Mouse (Mus musculus): ENCODE data around the gene Mpp3.

The Mpp3 gene

GRCm38 (mm10) chr11:101976949-101977348 lies 51.3 kb downstream of the Mpp3 start:
- no peak for DNase-seq (ENCODE audit: low spot score in 2 of 2)

DNA sequence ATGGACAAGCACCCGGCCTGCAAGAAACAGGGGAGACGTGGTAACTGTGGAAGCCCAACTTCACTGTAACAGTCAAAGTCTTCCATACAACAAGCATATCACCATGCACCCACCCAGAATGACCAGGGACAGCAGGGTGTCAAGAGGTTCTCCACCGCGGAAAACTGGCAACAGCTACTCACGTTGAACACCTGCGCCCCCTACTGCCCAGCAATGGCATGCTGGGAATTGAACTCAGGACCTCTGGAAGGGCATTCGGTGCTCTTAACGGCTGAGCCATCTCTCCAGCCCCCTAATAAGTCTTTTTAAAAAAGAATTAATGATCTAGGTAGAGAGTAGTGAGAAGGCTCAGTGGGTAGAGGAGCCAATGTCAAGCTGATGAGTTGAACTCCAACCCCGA lies 53.3 kb downstream of the Mpp3 start:
- DNase-seq (ENCODE audit: low spot score in 2 of 2): no peak

- no peak for DNase-seq (ENCODE audit: low spot score in 2 of 2)
Observed at GRCm38 (mm10) chr11:101974181-101974580, 54.1 kb downstream of the Mpp3 start.

DNA sequence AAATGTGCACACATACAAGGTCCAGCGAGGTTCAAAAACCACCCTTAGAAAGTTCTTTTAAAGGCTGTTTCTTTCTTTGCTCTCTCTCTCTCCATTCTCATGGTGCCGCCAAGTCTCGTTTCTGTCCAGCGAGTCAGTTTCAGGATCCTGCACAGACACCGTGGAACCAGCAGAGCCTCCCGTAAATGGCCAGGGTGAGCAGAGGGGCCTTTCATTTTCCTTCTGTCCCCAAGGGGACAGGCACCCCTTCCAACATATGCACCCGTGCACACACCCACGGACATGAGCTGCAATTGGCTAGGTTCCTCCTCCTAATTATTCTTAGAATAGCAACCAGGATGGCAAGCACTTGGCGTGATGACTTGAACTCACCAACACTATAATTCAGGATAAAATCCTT lies 54.8 kb downstream of the Mpp3 start:
- no peak for DNase-seq (ENCODE audit: low spot score in 2 of 2)

DNA sequence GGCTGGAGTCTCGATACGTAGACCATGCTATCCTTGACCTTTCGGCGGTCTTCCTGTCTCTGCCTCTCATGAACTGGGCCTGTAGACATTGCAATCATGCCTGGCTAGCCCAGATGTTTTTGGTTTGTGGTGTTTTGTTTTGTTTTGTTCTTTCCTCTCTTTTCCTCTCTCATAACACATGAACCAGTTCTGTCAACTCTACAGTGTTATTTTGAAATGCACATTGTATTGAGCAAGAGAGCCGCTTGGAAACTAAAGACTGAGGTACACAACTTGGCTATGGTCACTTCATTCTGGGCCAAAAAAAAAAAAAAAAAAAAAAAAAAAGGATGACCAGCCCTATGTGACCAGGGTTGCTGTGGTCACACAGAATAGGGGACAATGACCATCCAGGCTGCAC lies 55.6 kb downstream of the Mpp3 start:
- DNase-seq (ENCODE audit: low spot score in 2 of 2): no peak

- no peak for DNase-seq (ENCODE audit: low spot score in 2 of 2)
Observed at GRCm38 (mm10) chr11:101972097-101972496, 56.2 kb downstream of the Mpp3 start.

DNA sequence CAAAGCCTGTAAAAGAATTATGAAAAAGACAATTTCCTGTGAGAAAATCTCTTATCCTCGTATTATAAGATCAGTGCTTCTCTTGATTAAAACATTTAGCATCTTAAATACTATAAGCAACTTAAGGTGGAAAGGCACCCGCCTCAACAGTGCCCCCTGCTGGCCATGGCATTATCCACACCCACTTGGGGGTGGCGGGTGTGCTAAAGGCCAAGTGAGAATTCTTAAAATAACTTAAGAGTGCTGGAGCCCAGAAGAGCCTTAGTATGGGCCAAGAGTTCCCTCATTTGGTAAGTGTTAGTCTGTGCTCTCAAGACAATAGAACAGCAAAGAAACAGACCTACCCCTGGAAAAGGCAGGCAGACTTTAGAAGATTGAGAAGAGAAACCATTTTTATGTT lies 56.9 kb downstream of the Mpp3 start:
- DNase-seq (ENCODE audit: low spot score in 2 of 2): peak in 1 of 2 experiments; percentile 46

- DNase-seq (ENCODE audit: low spot score in 2 of 2): no peak
Observed at GRCm38 (mm10) chr11:101969835-101970234, 58.4 kb downstream of the Mpp3 start.

DNA sequence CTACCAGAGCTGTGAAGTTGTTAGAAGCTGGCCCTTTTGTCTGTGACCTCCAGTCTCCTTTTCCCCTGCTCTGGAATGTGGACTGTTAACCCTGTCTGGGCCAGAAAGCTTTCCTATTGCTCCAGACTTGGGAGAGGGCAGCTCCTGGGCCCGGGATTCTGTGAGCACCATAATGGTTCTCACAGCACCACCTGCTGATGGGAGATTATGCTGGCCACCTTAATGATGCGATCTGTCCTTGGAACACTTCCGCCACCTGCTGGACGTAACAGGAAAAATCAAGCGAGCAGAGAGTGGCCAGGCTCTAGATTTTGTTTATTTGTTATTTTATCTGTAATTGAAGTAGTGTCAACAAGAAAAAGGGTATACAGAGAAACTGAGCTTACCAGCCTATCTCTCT lies 59.5 kb downstream of the Mpp3 start:
- peak; percentile 39 to 61 for DNase-seq (ENCODE audit: low spot score in 2 of 2)

GRCm38 (mm10) chr11:101968311-101968710 lies 60.0 kb downstream of the Mpp3 start:
- no peak for DNase-seq (ENCODE audit: low spot score in 2 of 2)

- DNase-seq (ENCODE audit: low spot score in 2 of 2): no peak
Observed at GRCm38 (mm10) chr11:101966965-101967614, 61.2 kb downstream of the Mpp3 start, which contains the start of gene Sost. Gene Sost (minus strand): TSS chr11:101967015.

- DNase-seq (ENCODE audit: low spot score in 2 of 2): no peak
Observed at GRCm38 (mm10) chr11:101965553-101965952, 62.7 kb downstream of the Mpp3 start.

DNA sequence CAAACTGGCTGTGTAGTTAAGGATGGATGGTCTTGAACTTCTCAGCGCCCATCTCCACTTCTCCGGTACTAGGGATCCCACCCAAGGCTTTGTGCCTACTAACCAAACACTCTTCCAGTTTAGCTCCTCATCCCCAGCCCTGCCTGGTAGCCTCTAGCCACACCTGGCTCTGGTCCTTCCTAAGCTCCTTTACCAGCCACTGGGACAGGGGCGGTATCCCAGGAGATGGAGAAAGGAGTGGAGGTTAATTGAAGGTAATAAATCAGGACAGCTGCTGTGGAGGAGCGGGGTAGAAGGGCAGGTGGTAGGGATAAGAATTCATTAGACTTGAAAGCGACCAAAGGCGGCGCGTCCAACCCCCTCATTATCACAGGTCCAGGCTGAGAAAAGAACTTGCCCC lies 63.6 kb downstream of the Mpp3 start:
- DNase-seq (ENCODE audit: low spot score in 2 of 2): no peak

- DNase-seq (ENCODE audit: low spot score in 2 of 2): no peak
Observed at GRCm38 (mm10) chr11:101963473-101964291, 64.6 kb downstream of the Mpp3 start.

GRCm38 (mm10) chr11:101963043-101963442 lies 65.2 kb downstream of the Mpp3 start:
- DNase-seq (ENCODE audit: low spot score in 2 of 2): no peak

GRCm38 (mm10) chr11:101957476-101957875 lies 70.8 kb downstream of the Mpp3 start:
- no peak for DNase-seq (ENCODE audit: low spot score in 2 of 2)

GRCm38 (mm10) chr11:101953441-101953840 lies 74.8 kb downstream of the Mpp3 start:
- no peak for DNase-seq (ENCODE audit: low spot score in 2 of 2)

DNA sequence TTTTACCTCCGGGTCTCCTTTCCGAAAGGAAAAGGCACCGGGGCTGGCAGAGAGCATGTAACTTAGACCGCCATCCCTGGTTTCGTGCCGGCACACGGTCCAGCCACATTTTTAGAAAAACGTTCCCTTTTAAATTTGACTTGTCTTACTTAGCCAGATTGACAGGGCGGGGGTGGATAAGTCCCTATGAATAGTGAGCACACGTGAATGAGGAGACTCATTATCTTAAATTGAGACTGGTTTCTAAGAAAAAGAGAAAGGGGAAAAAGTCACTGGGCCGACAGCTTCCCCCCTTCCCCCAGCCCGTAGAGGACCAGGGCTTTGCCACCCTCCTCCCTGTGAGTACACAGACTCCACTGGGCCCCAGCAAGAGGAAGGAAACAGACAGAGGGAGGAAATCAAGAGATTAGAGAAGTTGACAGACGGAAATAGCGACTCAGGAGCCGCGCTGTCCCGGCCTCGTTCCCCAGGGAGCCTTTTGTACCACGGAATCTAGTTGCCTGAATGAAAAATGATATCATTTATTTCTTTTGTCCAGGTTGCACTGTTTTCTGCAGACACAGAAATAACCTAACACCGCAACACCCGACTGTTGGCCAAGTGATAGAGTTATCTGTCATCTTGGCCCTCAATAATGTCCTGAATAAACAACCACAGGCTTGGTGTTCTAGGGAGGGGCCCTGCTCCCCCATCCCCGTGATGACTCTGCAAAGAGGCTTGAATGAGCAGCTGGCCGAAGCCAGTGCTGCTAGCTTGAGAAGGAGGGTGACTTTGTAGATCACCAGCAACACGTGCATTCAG lies 75.5 kb downstream of the Mpp3 start:
- DNase-seq (ENCODE audit: low spot score in 2 of 2): peak in 1 of 2 experiments; percentile 24

DNA sequence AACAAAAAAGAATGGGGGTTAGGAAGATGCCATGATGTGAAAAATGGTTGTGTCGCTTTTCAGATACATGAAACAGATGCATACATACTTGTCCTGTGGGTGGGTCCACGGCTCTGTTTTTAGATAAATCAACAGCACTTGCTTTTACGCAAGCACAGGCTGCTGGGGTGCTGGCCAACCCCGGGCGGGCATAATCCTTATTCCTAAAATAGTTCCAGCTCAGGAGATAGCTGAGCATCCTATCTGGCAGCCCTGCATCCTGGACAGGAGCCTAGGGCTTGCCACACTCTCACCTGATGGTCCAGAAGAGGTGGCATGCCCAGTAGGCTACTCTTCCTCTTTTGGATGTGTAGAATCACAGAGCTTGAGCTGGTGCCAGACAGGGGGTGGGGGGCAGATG lies 78.2 kb downstream of the Mpp3 start:
- DNase-seq (ENCODE audit: low spot score in 2 of 2): no peak

Measured in spleen, postnatal 14 days (tissue).